Mouse (Mus musculus) kidney, postnatal 0 days (tissue): ENCODE results near the gene Slc39a3. TPM values are rescaled to one million over a fixed set of nuclear protein-coding genes. Genes with fewer than 3 reads are reported as not detected.
A peak's percentile ranks its signal among the peaks of the same experiment; 100 is the strongest.

Experiments used
- ATAC-seq: fragments of 200-750 bp; cut with Nextera tagmentation; replicated peaks from 2 replicates; pipeline ENCODE4 v1.8.0; 2017; ENCODE audit warnings: low read depth, moderate number of reproducible peaks, moderate TSS enrichment, moderate library complexity; ENCODE audit not compliant: low FRiP score
- DNase-seq: peaks from one replicate; pipeline ENCODE4 v3.0.0-alpha.2; 2016; ENCODE audit warnings: low spot score
- H3K27ac ChIP-seq: fragments of 300-500 bp; sonication (generic); 2 replicates; pipeline ENCODE4 v1.5.1; 2014; ENCODE audit warnings: mild to moderate bottlenecking
- H3K27me3 ChIP-seq: fragments of 300-500 bp; sonication (generic); 2 replicates; pipeline ENCODE4 v1.6.1; 2014; ENCODE audit warnings: low read length, mixed read lengths; ENCODE audit not compliant: insufficient read depth
- H3K36me3 ChIP-seq: fragments of 300-500 bp; sonication (generic); 2 replicates; pipeline ENCODE4 v1.6.1; 2014; ENCODE audit warnings: low read length, mixed read lengths; ENCODE audit not compliant: insufficient read depth
- H3K4me1 ChIP-seq: fragments of 300-500 bp; sonication (generic); replicated peaks from 2 replicates; pipeline ENCODE4 v1.6.1; 2014; ENCODE audit warnings: antibody characterized with exemption, low read length, mixed read lengths; ENCODE audit not compliant: insufficient read depth
- H3K4me2 ChIP-seq: fragments of 300-500 bp; sonication (generic); 2 replicates; pipeline ENCODE4 v1.6.1; 2014; ENCODE audit warnings: mild to moderate bottlenecking, low read length, moderate library complexity, mixed read lengths
- H3K4me3 ChIP-seq: fragments of 300-500 bp; sonication (generic); replicated peaks from 2 replicates; pipeline ENCODE4 v1.5.1; 2014; ENCODE audit warnings: low read depth, low read length
- H3K9ac ChIP-seq: fragments of 300-500 bp; sonication (generic); 2 replicates; pipeline ENCODE4 v1.6.1; 2014; ENCODE audit warnings: low read depth, low read length
- H3K9me3 ChIP-seq: fragments of 300-500 bp; sonication (generic); replicated peaks from 2 replicates; pipeline ENCODE4 v1.6.1; 2016; ENCODE audit warnings: low read length, inconsistent platforms, mixed read lengths
- CTCF ChIP-seq: IDR thresholded peaks from 2 replicates; pipeline ENCODE4 v1.5.1; 2016; ENCODE audit warnings: antibody characterized with exemption, low read depth, mild to moderate bottlenecking, moderate library complexity
- WGBS: fragments of 180-500 bp; shearing (Covaris S2); extraction: QIAGEN DNeasy Blood & Tissue Kit; methylation state at CpG from one replicate; pipeline ENCODE4 v1.1.7; 2014; 5-methylcytosine and 5-hydroxymethylcytosine counted together
- polyA plus RNA-seq: library from polyadenylated mRNA; unstranded; fragments of >200 nt; fragmentation: Nextera tagmentation; extraction: Ambion mirVana; gene quantifications from 2 replicates; pipeline ENCODE4 v1.2.1, GENCODE M21; 2015

The Slc39a3 gene
- polyA plus RNA-seq, 1 experiment from 2014 or later = 13.4 TPM

DNA sequence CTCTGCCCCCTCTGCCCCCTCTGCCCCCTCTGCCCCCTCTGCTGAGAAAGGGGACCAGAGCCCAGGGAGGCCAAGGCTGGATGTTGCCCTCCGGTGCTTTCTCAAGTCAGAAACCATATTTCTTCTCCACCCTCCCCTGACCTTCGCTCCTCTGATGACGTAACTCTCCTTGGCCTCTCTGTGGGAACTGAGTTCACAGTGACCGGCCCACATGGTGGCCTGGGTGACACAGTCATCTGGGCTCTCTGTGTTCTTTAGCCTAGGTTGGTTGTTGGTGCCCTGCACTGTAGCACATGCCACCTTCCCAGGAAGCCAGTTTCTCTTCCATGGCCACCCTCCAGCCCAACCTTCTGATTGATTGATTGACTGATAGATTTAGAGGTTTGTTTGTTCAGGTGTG, 54.8 kb downstream of the Slc39a3 start:
- H3K4me2 ChIP-seq = no peak overlapping the region
- no peak for DNase-seq
- ATAC-seq = 0 out of 2 replicates have a peak, but pooled peaks have one; percentile 38

DNA sequence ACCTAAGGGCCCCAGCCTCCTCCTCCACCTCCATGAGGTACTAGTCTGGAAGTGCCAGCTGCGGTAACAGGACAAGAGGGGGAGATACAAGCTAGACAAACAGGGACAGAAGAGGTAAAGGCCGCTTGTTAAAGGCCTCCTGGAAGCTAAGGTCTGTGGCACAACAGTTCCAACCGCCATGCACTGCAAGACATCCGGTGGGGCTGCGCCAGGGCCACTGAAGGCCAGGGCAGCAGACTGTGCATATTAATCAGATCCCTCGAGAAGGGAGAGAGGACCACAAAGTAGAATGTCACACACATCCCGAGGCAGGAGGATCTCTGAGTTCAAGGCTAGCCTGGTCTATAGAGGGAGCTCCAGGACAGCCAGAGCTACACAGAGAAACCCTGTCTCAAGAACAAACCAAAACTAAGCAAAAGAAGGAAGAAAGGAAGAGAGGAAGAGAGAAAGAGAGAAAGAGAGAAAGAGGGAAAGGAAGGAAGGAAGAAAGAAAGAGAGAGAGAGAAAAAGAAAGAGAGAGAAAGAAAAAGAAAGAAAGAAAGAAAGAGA, 55.6 kb downstream of the Slc39a3 start:
- 0 out of 2 replicates have a peak, but pooled peaks cover 5% of the 10 kb centered on the region for H3K27me3 ChIP-seq
- ATAC-seq (no peak), DNase-seq (no peak)
- H3K9me3 ChIP-seq = no peaks in the 10 kb centered on the region
- no peak overlapping the region for H3K9ac ChIP-seq
- WGBS = 44% methylated on average over 7 of the region's 7 CpGs
- no peaks in the 10 kb centered on the region for H3K36me3 ChIP-seq
- no peak overlapping the region for H3K4me2 ChIP-seq
- H3K27ac ChIP-seq = no peak overlapping the region
- no peak overlapping the region for H3K4me3 ChIP-seq
- TF ChIP-seq CTCF = peak; percentile 18; the same call in 1 of the 2 replicates
- peaks cover 7% of the 10 kb centered on the region; the same call in 1 of the 2 replicates for H3K4me1 ChIP-seq

More for the DNA sequence above, 54.8 kb downstream of the Slc39a3 start:
- Histone ChIP-seq H3K9ac (no peak overlapping the region), H3K36me3 (no peaks in the 10 kb centered on the region), H3K4me3 (no peak overlapping the region), H3K27ac (no peak overlapping the region), H3K27me3 (0 out of 2 replicates have a peak, but pooled peaks cover 5% of the 10 kb centered on the region), H3K9me3 (no peaks in the 10 kb centered on the region), H3K4me1 (peaks cover 7% of the 10 kb centered on the region; the same call in 1 of the 2 replicates)
- TF ChIP-seq CTCF = no peak
- 33% methylated on average over 4 of the region's 4 CpGs for WGBS

Other genes starting within 250 kb of the Slc39a3 start
- 57.1 and 61.9 TPM in 2 replicates for gene Sf3a2, start 239.2 kb downstream of the Slc39a3 start, polyA plus RNA-seq
- gene Plekhj1, start 238.8 kb downstream of the Slc39a3 start, polyA plus RNA-seq = 83.7 and 86.6 TPM in 2 replicates
- 0.09 TPM in 1 of 2 replicates, not detected in the other for gene Amh, start 232.2 kb downstream of the Slc39a3 start, polyA plus RNA-seq
- 4.0 and 4.6 TPM in 2 replicates for gene Jsrp1, start 223.9 kb downstream of the Slc39a3 start, polyA plus RNA-seq
- 1,422 and 1,480 TPM in 2 replicates for gene Oaz1, start 210.8 kb downstream of the Slc39a3 start, polyA plus RNA-seq
- gene Lingo3, start 193.4 kb downstream of the Slc39a3 start, polyA plus RNA-seq = 0.61 and 0.89 TPM in 2 replicates
- 269 and 270 TPM in 2 replicates for gene Lsm7, start 182.2 kb downstream of the Slc39a3 start, polyA plus RNA-seq
- 34.3 and 36.1 TPM in 2 replicates for gene Sppl2b, start 182.2 kb downstream of the Slc39a3 start, polyA plus RNA-seq
- 0.04 TPM in 1 of 2 replicates, not detected in the other for gene Tmprss9, start 165.6 kb downstream of the Slc39a3 start, polyA plus RNA-seq
- gene Timm13, start 136.5 kb downstream of the Slc39a3 start, polyA plus RNA-seq = 434 and 437 TPM in 2 replicates
- 21.9 and 26.0 TPM in 2 replicates for gene Lmnb2, start 119.2 kb downstream of the Slc39a3 start, polyA plus RNA-seq
- 17.4 and 20.8 TPM in 2 replicates for gene Gadd45b, start 107.4 kb downstream of the Slc39a3 start, polyA plus RNA-seq
- 3.4 TPM in 2 replicates for gene Gng7, start 22.5 kb downstream of the Slc39a3 start, polyA plus RNA-seq
- gene Diras1, start 11.8 kb downstream of the Slc39a3 start, polyA plus RNA-seq = 0.11 TPM in 1 of 2 replicates, not detected in the other
- gene Sgta, start 22.8 kb upstream of the Slc39a3 start, polyA plus RNA-seq = 161 and 168 TPM in 2 replicates
- 30.6 and 34.2 TPM in 2 replicates for gene Thop1, start 32.6 kb upstream of the Slc39a3 start, polyA plus RNA-seq
- 0.29 and 0.36 TPM in 2 replicates for gene Creb3l3, start 61.4 kb upstream of the Slc39a3 start, polyA plus RNA-seq
- 162 and 166 TPM in 2 replicates for gene Map2k2, start 68.5 kb upstream of the Slc39a3 start, polyA plus RNA-seq
- 33.7 and 37.4 TPM in 2 replicates for gene Zbtb7a, start 97.8 kb upstream of the Slc39a3 start, polyA plus RNA-seq
- gene Pias4, start 130.5 kb upstream of the Slc39a3 start, polyA plus RNA-seq = 28.4 and 32.0 TPM in 2 replicates
- gene Eef2, start 139.2 kb upstream of the Slc39a3 start, polyA plus RNA-seq = 560 and 590 TPM in 2 replicates
- gene Dapk3, start 145.6 kb upstream of the Slc39a3 start, polyA plus RNA-seq = 42.8 and 43.3 TPM in 2 replicates
- gene 4930442H23Rik, start 146.4 kb upstream of the Slc39a3 start, polyA plus RNA-seq = not detected in 2 replicates
- gene Nmrk2, start 164.6 kb upstream of the Slc39a3 start, polyA plus RNA-seq = not detected in 2 replicates
- 0.32 TPM in 1 of 2 replicates, not detected in the other for gene Atcay, start 193.4 kb upstream of the Slc39a3 start, polyA plus RNA-seq
- gene Zfr2, start 195.7 kb upstream of the Slc39a3 start, polyA plus RNA-seq = 3.1 and 4.6 TPM in 2 replicates
- gene Matk, start 215.5 kb upstream of the Slc39a3 start, polyA plus RNA-seq = 3.9 and 5.5 TPM in 2 replicates
- gene Mrpl54, start 229.5 kb upstream of the Slc39a3 start, polyA plus RNA-seq = 259 and 283 TPM in 2 replicates
- gene Apba3, start 229.5 kb upstream of the Slc39a3 start, polyA plus RNA-seq = 55.7 and 60.5 TPM in 2 replicates